Mouse (Mus musculus) stomach, postnatal 0 days (tissue): ENCODE results near the gene Slf2. TPM values are rescaled to one million over a fixed set of nuclear protein-coding genes. Genes with fewer than 3 reads are reported as not detected.
A peak's percentile ranks its signal among the peaks of the same experiment; 100 is the strongest.

Experiments
- ATAC-seq: fragments of 200-750 bp; cut with Nextera tagmentation; 2 replicates; pipeline ENCODE4 v1.8.0; 2017; ENCODE audit not compliant: low FRiP score, low TSS enrichment
- DNase-seq: peaks from one replicate; pipeline ENCODE4 v3.0.0-alpha.2; 2016; ENCODE audit warnings: low spot score
- H3K27ac ChIP-seq: fragments of 300-500 bp; sonication (generic); replicated peaks from 2 replicates; pipeline ENCODE4 v1.5.1; 2014; ENCODE audit warnings: mild to moderate bottlenecking, control low read depth
- H3K27me3 ChIP-seq: fragments of 300-500 bp; sonication (generic); 2 replicates; pipeline ENCODE4 v1.6.1; 2014; ENCODE audit warnings: low read length; ENCODE audit not compliant: control insufficient read depth, insufficient read depth
- H3K36me3 ChIP-seq: fragments of 300-500 bp; sonication (generic); 2 replicates; pipeline ENCODE4 v1.6.1; 2014; ENCODE audit warnings: low read length, mixed read lengths; ENCODE audit not compliant: control insufficient read depth, insufficient read depth
- H3K4me1 ChIP-seq: fragments of 300-500 bp; sonication (generic); replicated peaks from 2 replicates; pipeline ENCODE4 v1.6.1; 2014; ENCODE audit warnings: antibody characterized with exemption; ENCODE audit not compliant: control insufficient read depth, insufficient read depth
- H3K4me2 ChIP-seq: fragments of 300-500 bp; sonication (generic); replicated peaks from 2 replicates; pipeline ENCODE4 v1.6.1; 2014; ENCODE audit warnings: low read depth, mild to moderate bottlenecking, control low read depth, moderate library complexity
- H3K4me3 ChIP-seq: fragments of 300-500 bp; sonication (generic); 2 replicates; pipeline ENCODE4 v1.5.1; 2014; ENCODE audit warnings: low read depth, low read length, control low read depth
- H3K9ac ChIP-seq: fragments of 300-500 bp; sonication (generic); 2 replicates; pipeline ENCODE4 v1.6.1; 2014; ENCODE audit warnings: mild to moderate bottlenecking, low read length, control low read depth, mixed read lengths
- H3K9me3 ChIP-seq: fragments of 300-500 bp; sonication (generic); 2 replicates; pipeline ENCODE4 v1.6.1; 2016; ENCODE audit warnings: low read length; ENCODE audit not compliant: control insufficient read depth
- CTCF ChIP-seq: IDR thresholded peaks from 2 replicates; pipeline ENCODE4 v1.5.1; 2016; ENCODE audit warnings: antibody characterized with exemption, low read depth, mild to moderate bottlenecking, moderate library complexity
- EP300 ChIP-seq: optimal IDR thresholded peaks from 2 replicates; pipeline ENCODE3; 2016; ENCODE audit warnings: antibody characterized with exemption
- WGBS: fragments of 180-500 bp; shearing (Covaris S2); extraction: QIAGEN DNeasy Blood & Tissue Kit; methylation state at CpG from one replicate; pipeline ENCODE4 v1.1.7; 2014; 5-methylcytosine and 5-hydroxymethylcytosine counted together
- polyA plus RNA-seq: library from polyadenylated mRNA; unstranded; fragments of >200 nt; fragmentation: Nextera tagmentation; extraction: Ambion mirVana; gene quantifications from 2 replicates; pipeline ENCODE4 v1.2.1, GENCODE M21; 2015

Gene Slf2
- 9.3 and 9.8 TPM in 2 replicates for polyA plus RNA-seq

GRCm38 (mm10) chr19:44930744-44931453 lies at the start of gene Slf2:
Gene Slf2, plus strand, starts transcription at chr19:44931151.
- Histone ChIP-seq H3K27me3 (no peaks in the 10 kb centered on the region), H3K9ac (peak within 1 kb of the TSS; percentile 80), H3K4me1 (peaks cover 2% of the 10 kb centered on the region; the same call in 1 of the 2 replicates), H3K9me3 (no peaks in the 10 kb centered on the region), H3K4me2 (peak within 1 kb of the TSS; percentile 66), H3K4me3 (peak within 1 kb of the TSS; percentile 95), H3K27ac (peak within 1 kb of the TSS; percentile 82), H3K36me3 (no peaks in the 10 kb centered on the region)
- peak; percentile 62 for TF ChIP-seq CTCF
- TF ChIP-seq EP300: peak; percentile 37
- DNase-seq: peak; percentile 98
- peak; percentile 97 for ATAC-seq
- WGBS: under 1% methylated on average over 52 of the region's 55 CpGs

- WGBS: under 1% methylated on average over 30 of the region's 31 CpGs
- Histone ChIP-seq H3K27me3 (0 out of 2 replicates have a peak, but pooled peaks cover 2% of the 10 kb centered on the region), H3K4me1 (no peaks in the 10 kb centered on the region), H3K9ac (peak overlapping the region; percentile 59), H3K27ac (no peak overlapping the region), H3K4me3 (peak overlapping the region; percentile 37), H3K4me2 (peak overlapping the region; percentile 59), H3K36me3 (no peaks in the 10 kb centered on the region), H3K9me3 (no peaks in the 10 kb centered on the region)
- TF ChIP-seq CTCF (0 out of 2 replicates have a peak, but pooled peaks have one; percentile 13), EP300 (no peak)
- no peak for DNase-seq
- ATAC-seq: no peak
Measured at GRCm38 (mm10) chr19:44882552-44883024, 48.4 kb upstream of the Slf2 start.

- Histone ChIP-seq H3K4me1 (no peaks in the 10 kb centered on the region), H3K36me3 (no peaks in the 10 kb centered on the region), H3K4me3 (no peak overlapping the region), H3K9me3 (no peaks in the 10 kb centered on the region), H3K9ac (no peak overlapping the region), H3K4me2 (no peak overlapping the region), H3K27ac (no peak overlapping the region), H3K27me3 (0 out of 2 replicates have a peak, but pooled peaks cover 2% of the 10 kb centered on the region)
- no peak for DNase-seq
- TF ChIP-seq EP300 (no peak), CTCF (no peak)
- 30% methylated on average over 2 of the region's 3 CpGs for WGBS
- ATAC-seq: no peak
Measured at GRCm38 (mm10) chr19:44884331-44884730, 46.6 kb upstream of the Slf2 start.

GRCm38 (mm10) chr19:44886475-44886874 lies 44.5 kb upstream of the Slf2 start:
- 47% methylated on average over 3 of the region's 3 CpGs for WGBS
- TF ChIP-seq CTCF (no peak), EP300 (no peak)
- H3K9me3 ChIP-seq: no peaks in the 10 kb centered on the region
- no peak for ATAC-seq
- no peaks in the 10 kb centered on the region for H3K4me1 ChIP-seq
- no peak overlapping the region for H3K9ac ChIP-seq
- H3K4me3 ChIP-seq: no peak overlapping the region
- no peak overlapping the region for H3K4me2 ChIP-seq
- no peak for DNase-seq
- H3K36me3 ChIP-seq: no peaks in the 10 kb centered on the region
- no peak overlapping the region for H3K27ac ChIP-seq
- 0 out of 2 replicates have a peak, but pooled peaks cover under 1% of the 10 kb centered on the region for H3K27me3 ChIP-seq

GRCm38 (mm10) chr19:44887679-44888235 lies 43.2 kb upstream of the Slf2 start:
- H3K4me1 ChIP-seq: no peaks in the 10 kb centered on the region
- DNase-seq (peak; percentile 75), ATAC-seq (peak; percentile 7; the same call in 1 of the 2 replicates)
- H3K4me2 ChIP-seq: no peak overlapping the region
- H3K36me3 ChIP-seq: no peaks in the 10 kb centered on the region
- H3K27me3 ChIP-seq: no peaks in the 10 kb centered on the region
- H3K4me3 ChIP-seq: no peak overlapping the region
- no peak overlapping the region for H3K27ac ChIP-seq
- H3K9me3 ChIP-seq: no peaks in the 10 kb centered on the region
- TF ChIP-seq EP300 (no peak), CTCF (peak; percentile 85)
- no peak overlapping the region for H3K9ac ChIP-seq
- WGBS: 26% methylated on average over 7 of the region's 7 CpGs

GRCm38 (mm10) chr19:44889548-44889947 lies 41.4 kb upstream of the Slf2 start:
- Histone ChIP-seq H3K9ac (no peak overlapping the region), H3K4me2 (no peak overlapping the region), H3K36me3 (no peaks in the 10 kb centered on the region), H3K4me1 (no peaks in the 10 kb centered on the region), H3K9me3 (no peaks in the 10 kb centered on the region), H3K27me3 (no peaks in the 10 kb centered on the region), H3K4me3 (no peak overlapping the region), H3K27ac (no peak overlapping the region)
- DNase-seq (no peak), ATAC-seq (no peak)
- WGBS: 45% methylated on average over 6 of the region's 6 CpGs
- TF ChIP-seq CTCF (no peak), EP300 (no peak)
